Mouse (Mus musculus): ENCODE data around the gene Alyref2.

DNA sequence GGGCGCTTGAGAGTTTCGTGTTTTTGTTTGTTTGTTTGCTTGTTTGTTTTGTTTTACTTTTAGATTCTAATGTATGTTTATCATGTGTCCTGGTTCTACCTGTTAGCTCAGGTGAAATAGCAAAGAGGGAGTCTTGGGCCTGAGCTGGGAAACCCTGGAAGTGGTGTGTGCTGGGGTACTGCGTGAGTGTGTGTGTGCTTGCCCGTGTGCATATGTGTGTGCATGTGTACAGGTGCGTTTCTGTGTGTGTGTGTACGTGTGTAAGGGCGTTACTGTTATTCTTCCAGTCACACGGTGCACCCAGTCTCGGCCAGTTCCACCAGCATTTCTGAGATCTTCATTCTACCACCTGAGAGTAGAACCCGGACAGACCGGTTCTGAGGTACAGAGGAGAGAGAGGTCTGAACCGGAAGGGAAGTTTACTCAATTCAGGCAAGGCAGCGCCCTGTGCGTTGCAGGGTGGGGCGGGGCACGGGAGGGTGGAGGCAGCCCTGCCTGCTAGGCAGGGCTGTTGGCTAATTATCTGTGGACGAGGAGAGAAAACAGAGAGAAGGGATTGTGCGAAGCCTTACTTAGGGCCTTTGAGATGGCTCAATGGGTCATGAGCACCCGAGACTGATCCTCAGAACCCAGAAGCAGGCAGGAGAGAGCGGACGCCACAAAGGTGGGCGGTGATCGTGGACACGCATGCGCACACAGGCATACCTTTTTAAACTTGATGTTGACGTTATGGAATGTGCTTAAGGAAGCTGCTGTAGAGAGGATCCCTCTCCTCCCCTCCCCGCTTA lies 25.3 kb upstream of the Alyref2 start:
- TF ChIP-seq POLR2A (IDR thresholded peaks at IDR 0.05; ENCODE audit: borderline replicate concordance, low read depth, low read length) (no peak), CTCF (IDR thresholded peaks at IDR 0.05; ENCODE audit: low read depth, low read length) (no peak)
